Mouse (Mus musculus) monocyte, adult 2 months (primary cell): Measurements from ENCODE around the gene Gm28551.
"Not testable (repeated sequence)": the region's sequence is repeated elsewhere in the genome, so short reads cannot be mapped to it uniquely, and the experiment has no call there.

Source experiments
- DNase-seq, 2 experiments: peaks; one replicate each; pipeline ENCODE4 v3.0.0; 2022; ENCODE audit warnings: low spot score in 2 of 2, low read depth in 1 of 2

Gm28551 gene

DNA sequence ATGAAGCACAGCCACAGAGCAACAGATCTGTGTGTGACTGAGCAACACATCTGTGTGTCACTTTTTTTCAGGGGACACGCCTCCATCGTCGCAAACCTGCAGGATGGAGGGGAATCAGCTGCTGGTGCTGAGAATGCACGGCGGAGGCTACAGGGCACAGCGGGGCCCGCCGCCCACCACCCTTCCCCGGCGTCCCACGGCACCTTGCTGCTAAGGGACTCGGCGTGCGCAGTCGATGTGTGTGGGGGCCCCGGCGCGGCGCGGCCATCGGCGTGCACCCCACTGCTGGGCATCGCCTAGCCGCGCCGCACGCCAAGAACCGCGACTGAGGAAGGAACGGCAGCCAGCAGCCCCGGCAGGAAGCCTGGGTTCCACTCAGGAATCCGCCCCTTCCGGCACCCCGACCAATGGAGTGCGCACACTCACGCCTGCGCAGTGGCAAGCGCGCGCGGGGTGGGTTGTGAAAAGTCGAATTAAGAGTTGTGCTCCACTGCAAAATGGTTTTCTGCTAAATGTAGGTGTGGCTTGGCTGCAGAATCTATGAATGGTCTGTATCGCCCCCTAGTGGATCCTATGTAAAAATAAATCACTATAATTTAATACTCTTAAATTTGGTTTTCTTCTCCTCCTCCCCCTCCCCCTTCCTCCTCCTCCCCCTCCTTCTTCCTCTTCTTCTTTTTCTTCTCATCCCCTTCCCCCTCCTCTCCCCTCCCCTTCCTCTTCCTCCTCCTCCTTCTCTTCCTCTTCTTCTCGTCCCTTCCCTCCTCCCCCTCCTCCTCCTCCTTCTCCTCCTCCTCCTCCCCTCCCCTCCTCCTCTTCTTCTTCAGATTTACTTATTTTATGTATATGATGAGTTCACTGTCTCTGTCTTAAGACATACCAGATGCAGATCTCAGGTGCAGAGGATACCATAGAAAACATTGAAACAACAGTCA lies at the start of gene Gm28551, which contains the start of the genes Asdurf and Asnsd1:
Gene Gm28551, minus strand, starts transcription at position 341 of the 935 bp plus-strand sequence.
Gene Asdurf, minus strand, starts transcription at position 293 of the 935 bp plus-strand sequence.
Gene Asnsd1, minus strand, starts transcription at position 426 of the 935 bp plus-strand sequence.
- peak; percentile 96 to 97 for DNase-seq

- not testable (repeated sequence) for DNase-seq
These were observed 41.7 kb upstream of the Gm28551 start for GRCm38 (mm10) chr1:53393936-53394760.

- DNase-seq: no peak
These were observed 36.3 kb upstream of the Gm28551 start for GRCm38 (mm10) chr1:53388762-53389161.

DNA sequence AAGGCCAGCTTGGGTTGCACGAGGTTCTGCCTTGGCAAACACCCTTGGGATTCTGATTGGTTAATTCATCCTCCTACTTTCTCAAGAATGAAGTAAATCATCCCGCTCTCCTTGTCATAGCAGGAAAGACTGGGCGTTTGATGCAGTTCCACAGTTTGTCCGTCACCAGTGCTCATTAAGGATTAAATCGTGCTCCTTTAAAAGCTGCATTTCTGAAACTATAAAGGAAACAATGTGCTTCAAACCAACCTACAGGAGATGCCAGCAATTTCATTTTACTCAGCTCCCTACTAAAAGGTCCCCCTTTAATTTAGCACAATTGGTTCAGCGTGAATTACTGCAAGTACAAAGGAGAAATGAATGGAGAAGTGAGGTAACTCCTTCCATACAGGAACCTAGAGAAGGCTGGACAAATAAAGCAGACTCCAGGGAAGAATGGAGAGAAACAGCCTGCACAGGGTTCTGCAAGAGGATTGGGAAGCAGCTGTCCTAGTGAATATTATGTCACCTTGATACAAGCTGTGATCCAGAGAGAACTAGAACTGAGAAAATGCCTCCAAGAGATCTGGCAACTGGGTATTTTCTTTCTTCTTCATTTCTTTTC lies 31.7 kb upstream of the Gm28551 start:
- no peak for DNase-seq

DNA sequence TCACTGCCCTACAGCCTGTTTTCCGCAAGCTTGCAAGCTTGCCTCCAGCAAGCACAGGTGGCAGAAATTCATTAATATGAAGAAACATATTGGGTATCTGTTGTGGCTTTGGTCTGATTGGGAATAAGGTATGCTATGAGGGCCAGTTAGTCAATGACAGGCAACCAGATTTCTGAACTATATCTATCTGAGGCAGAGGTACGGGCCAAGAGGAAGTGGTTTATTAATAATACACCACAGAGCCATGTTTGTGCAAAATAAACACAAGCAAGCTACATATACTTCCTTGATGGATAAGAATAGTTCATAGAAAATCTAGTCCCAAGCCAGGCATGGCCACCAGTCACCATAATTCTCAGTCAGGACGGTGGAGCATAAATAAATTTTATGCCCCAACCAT lies 25.3 kb upstream of the Gm28551 start:
- DNase-seq: no peak

DNA sequence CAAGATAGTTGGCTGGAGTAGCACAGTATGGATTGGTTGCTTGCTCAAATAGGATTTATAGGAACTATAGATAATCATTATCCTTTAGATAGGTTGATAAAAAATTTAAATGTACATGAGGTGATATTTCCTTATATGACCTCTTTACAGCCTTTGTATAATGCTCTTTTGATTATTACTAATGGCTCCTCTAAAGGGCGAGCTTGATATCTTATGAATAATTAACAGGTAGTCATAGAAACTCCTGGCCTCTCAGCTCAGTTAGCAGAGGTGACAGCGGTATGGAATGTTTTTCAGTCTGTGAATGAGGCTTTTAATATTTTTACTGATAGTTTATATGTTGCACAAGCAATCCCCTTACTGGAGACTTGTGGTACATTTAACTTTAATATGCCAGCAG lies 23.5 kb upstream of the Gm28551 start:
- DNase-seq: not testable (repeated sequence)

GRCm38 (mm10) chr1:53358988-53359387 lies 6.5 kb upstream of the Gm28551 start:
- DNase-seq: no peak

- DNase-seq: no peak
These were observed 11.4 kb downstream of the Gm28551 start for GRCm38 (mm10) chr1:53341071-53341470.

- DNase-seq: not testable (repeated sequence)
These were observed 15.1 kb downstream of the Gm28551 start for GRCm38 (mm10) chr1:53337403-53337802.

DNA sequence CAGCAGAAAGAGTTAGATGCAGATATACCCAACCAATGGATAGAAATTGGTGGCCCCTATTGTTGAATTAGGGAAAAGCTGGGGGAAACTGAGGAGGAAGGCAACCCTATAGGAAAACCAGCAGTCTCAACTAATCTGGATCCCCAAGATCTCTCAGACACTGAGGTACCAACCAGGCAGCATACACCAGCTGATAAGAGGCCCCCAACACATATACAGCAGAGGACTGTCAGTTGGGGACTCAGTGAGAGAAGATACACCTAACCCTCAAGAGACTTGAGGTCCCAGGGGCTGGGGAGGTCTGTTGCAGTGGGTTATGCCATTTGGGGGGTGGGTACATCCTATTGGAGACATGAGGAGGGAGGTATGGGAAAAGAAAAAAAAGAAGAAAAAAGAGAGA lies 17.0 kb downstream of the Gm28551 start:
- no peak for DNase-seq

DNA sequence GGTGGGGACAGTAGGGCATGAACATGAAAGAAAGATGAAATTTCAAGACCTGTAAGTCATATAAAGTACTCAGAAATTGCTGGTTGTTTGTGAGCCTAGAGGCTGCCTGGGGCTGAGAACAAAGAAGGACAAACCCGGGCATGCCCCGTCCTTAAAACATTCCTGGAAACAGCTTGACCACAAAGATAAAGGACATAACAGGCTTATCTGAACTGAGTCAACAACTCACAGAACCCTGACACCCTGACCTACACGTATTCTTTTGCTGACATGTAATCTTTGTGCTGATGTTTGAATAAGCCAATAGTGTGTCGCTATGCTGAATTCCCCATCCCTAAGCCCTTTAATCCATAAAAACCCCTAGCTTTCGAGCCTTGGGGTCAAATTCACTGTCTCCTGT lies 18.9 kb downstream of the Gm28551 start:
- DNase-seq: not testable (repeated sequence)

GRCm38 (mm10) chr1:53324827-53325494 lies 27.5 kb downstream of the Gm28551 start:
- no peak for DNase-seq

GRCm38 (mm10) chr1:53324277-53324676 lies 28.2 kb downstream of the Gm28551 start:
- no peak for DNase-seq

GRCm38 (mm10) chr1:53323254-53323653 lies 29.2 kb downstream of the Gm28551 start:
- no peak for DNase-seq

DNA sequence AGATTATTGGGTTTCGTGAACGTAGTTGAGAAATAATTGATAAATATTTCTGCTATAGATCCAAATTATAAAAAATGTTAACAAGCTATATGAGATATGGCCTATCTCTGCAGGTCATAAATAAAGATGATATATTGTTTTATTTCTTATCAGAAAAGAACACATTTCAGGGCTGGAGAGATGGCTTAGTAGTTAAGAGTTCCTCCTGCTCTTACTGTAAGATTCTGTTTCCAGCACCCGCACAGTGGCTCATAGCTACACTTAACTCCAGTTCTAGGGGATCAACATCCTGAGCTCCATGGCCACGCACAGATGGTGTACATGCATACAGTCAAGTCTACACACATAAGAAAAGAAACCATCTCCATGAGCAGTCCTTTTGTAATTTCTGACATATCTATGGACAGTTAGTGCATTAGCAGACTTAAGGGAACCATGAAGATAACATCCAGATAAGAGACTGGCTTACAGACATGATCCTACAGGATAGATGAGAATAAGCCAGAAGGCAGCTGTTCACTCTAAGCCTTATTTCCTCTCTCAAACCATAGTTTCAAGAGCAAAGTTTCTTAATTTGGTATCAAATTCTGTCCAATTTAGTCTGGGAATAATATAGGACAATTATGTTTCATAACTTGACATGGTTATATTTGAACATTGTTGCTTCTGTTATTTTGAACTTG lies 30.7 kb downstream of the Gm28551 start:
- DNase-seq: no peak

GRCm38 (mm10) chr1:53312989-53313967 lies 39.2 kb downstream of the Gm28551 start, which contains the start of gene Osgepl1:
TSS of gene Osgepl1 (plus strand) at chr1:53313624.
- DNase-seq: peak; percentile 14 to 59

DNA sequence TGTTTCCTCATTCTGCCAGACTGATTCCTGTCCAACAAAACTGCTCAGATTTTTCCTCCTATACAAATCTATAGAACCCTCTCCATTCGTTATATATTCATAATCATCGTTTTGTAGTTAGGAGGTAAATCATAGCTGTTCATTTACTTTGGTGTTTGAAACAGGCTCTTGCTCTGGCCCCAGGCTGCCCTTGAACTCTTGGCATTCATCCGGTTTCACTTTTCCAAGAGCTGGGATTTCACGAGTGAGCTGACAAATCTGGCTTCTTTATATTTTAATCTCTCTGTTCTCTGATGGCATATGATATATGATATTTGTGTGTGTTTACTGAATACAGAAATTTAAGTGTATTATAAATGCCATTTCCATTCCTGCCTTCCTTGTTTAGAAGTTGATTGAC lies 52.0 kb downstream of the Gm28551 start:
- DNase-seq: no peak

- DNase-seq: peak; percentile 74 to 82
These were observed 55.7 kb downstream of the Gm28551 start, which contains the start of the genes Pms1, Ormdl1 and Gm28778 for GRCm38 (mm10) chr1:53296581-53297383. TSS of gene Pms1 (minus strand) at chr1:53297018. TSS of gene Ormdl1 (plus strand) at chr1:53297095. TSS of gene Gm28778 (plus strand) at chr1:53297111.
